Mouse (Mus musculus) liver, embryonic 14.5 days (tissue): Measurements from ENCODE around the gene Mpeg1.

ENCODE experiments used
- CTCF ChIP-seq: IDR thresholded peaks from 2 replicates; pipeline ENCODE4 v1.5.1; 2016; ENCODE audit warnings: antibody characterized with exemption, low read depth, control low read depth
- EP300 ChIP-seq: IDR thresholded peaks from 2 replicates; pipeline ENCODE4 v1.6.1; 2016; ENCODE audit warnings: antibody characterized with exemption, low read depth

GRCm38 (mm10) chr19:12478369-12478768 lies 17.8 kb downstream of the Mpeg1 start:
- no peak for TF ChIP-seq CTCF
- no peak for TF ChIP-seq EP300
